Mouse (Mus musculus): ENCODE data around the gene Pld5.

Gene Pld5

GRCm38 (mm10) chr1:176167114-176167513 lies 108.0 kb downstream of the Pld5 start:
- DNase-seq (ENCODE audit: low spot score) = no peak

GRCm38 (mm10) chr1:176145306-176145705 lies 129.8 kb downstream of the Pld5 start:
- DNase-seq (ENCODE audit: low spot score) = no peak

- DNase-seq (ENCODE audit: low spot score) = no peak
These were observed 140.7 kb downstream of the Pld5 start for GRCm38 (mm10) chr1:176134379-176134778.

- no peak for DNase-seq (ENCODE audit: low spot score)
These were observed 149.3 kb downstream of the Pld5 start for GRCm38 (mm10) chr1:176125771-176126170.

- DNase-seq (ENCODE audit: low spot score) = no peak
These were observed 150.7 kb downstream of the Pld5 start for GRCm38 (mm10) chr1:176124441-176124840.

GRCm38 (mm10) chr1:176123781-176124180 lies 151.3 kb downstream of the Pld5 start:
- DNase-seq (ENCODE audit: low spot score) = no peak

- DNase-seq (ENCODE audit: low spot score) = no peak
These were observed 159.5 kb downstream of the Pld5 start for GRCm38 (mm10) chr1:176115604-176116003.

- peak; percentile 28 for DNase-seq (ENCODE audit: low spot score)
These were observed 176.3 kb downstream of the Pld5 start for GRCm38 (mm10) chr1:176098685-176099320.

- DNase-seq (ENCODE audit: low spot score) = no peak
These were observed 183.0 kb downstream of the Pld5 start for GRCm38 (mm10) chr1:176092119-176092518.

- no peak for DNase-seq (ENCODE audit: low spot score)
These were observed 185.7 kb downstream of the Pld5 start for GRCm38 (mm10) chr1:176089382-176089781.

GRCm38 (mm10) chr1:176085952-176086648 lies 189.0 kb downstream of the Pld5 start:
- no peak for DNase-seq (ENCODE audit: low spot score)

- DNase-seq (ENCODE audit: low spot score) = no peak
These were observed 192.8 kb downstream of the Pld5 start for GRCm38 (mm10) chr1:176082306-176082705.

- DNase-seq (ENCODE audit: low spot score) = no peak
These were observed 194.1 kb downstream of the Pld5 start for GRCm38 (mm10) chr1:176080969-176081368.

- no peak for DNase-seq (ENCODE audit: low spot score)
These were observed 196.7 kb downstream of the Pld5 start for GRCm38 (mm10) chr1:176078410-176078809.

GRCm38 (mm10) chr1:176076799-176077198 lies 198.3 kb downstream of the Pld5 start:
- DNase-seq (ENCODE audit: low spot score) = no peak

GRCm38 (mm10) chr1:176075810-176076209 lies 199.3 kb downstream of the Pld5 start:
- no peak for DNase-seq (ENCODE audit: low spot score)

- DNase-seq (ENCODE audit: low spot score) = no peak
These were observed 199.7 kb downstream of the Pld5 start for GRCm38 (mm10) chr1:176075409-176075808.

- no peak for DNase-seq (ENCODE audit: low spot score)
These were observed 200.6 kb downstream of the Pld5 start for GRCm38 (mm10) chr1:176074526-176074925.

GRCm38 (mm10) chr1:176065281-176065680 lies 209.8 kb downstream of the Pld5 start:
- DNase-seq (ENCODE audit: low spot score) = no peak

GRCm38 (mm10) chr1:176064471-176064870 lies 210.6 kb downstream of the Pld5 start:
- DNase-seq (ENCODE audit: low spot score) = no peak

GRCm38 (mm10) chr1:176053653-176054052 lies 221.5 kb downstream of the Pld5 start:
- no peak for DNase-seq (ENCODE audit: low spot score)

- DNase-seq (ENCODE audit: low spot score) = no peak
These were observed 228.1 kb downstream of the Pld5 start for GRCm38 (mm10) chr1:176046995-176047394.

GRCm38 (mm10) chr1:176046375-176046774 lies 228.7 kb downstream of the Pld5 start:
- DNase-seq (ENCODE audit: low spot score) = no peak

- DNase-seq (ENCODE audit: low spot score) = no peak
These were observed 232.1 kb downstream of the Pld5 start for GRCm38 (mm10) chr1:176043056-176043455.

Measured in left cerebral cortex, adult 11 months (tissue).